Mouse (Mus musculus): ENCODE data around the gene Stag1. TPM values are rescaled to one million over a fixed set of nuclear protein-coding genes. Genes with fewer than 3 reads are reported as not detected.

The Stag1 gene
- 22.0 and 26.8 TPM in 2 replicates for polyA plus RNA-seq (2015; fragmentation: Nextera tagmentation; extraction: Ambion mirVana)

GRCm38 (mm10) chr9:100597546-100597945 is at the start of gene Stag1:
Gene Stag1 (plus strand): TSS chr9:100597798.

GRCm38 (mm10) chr9:100570626-100571233 is 26.9 kb upstream of the Stag1 start, which contains the start of gene Slc35g2:
Gene Slc35g2 (minus strand): TSS chr9:100571090.

Other genes with a start within 250 kb of the Stag1 start
- 2.1 TPM in 2 replicates for gene Il20rb, start 111.0 kb upstream of the Stag1 start, polyA plus RNA-seq (2015; fragmentation: Nextera tagmentation; extraction: Ambion mirVana)
- 34.6 and 36.0 TPM in 2 replicates for gene Nck1, start 51.7 kb upstream of the Stag1 start, polyA plus RNA-seq (2015; fragmentation: Nextera tagmentation; extraction: Ambion mirVana)
- gene Slc35g2, start 26.7 kb upstream of the Stag1 start, polyA plus RNA-seq (2015; fragmentation: Nextera tagmentation; extraction: Ambion mirVana), result 2.8 and 3.5 TPM in 2 replicates

Data from urinary bladder, postnatal 0 days (tissue).